In the genomic region with DNA sequence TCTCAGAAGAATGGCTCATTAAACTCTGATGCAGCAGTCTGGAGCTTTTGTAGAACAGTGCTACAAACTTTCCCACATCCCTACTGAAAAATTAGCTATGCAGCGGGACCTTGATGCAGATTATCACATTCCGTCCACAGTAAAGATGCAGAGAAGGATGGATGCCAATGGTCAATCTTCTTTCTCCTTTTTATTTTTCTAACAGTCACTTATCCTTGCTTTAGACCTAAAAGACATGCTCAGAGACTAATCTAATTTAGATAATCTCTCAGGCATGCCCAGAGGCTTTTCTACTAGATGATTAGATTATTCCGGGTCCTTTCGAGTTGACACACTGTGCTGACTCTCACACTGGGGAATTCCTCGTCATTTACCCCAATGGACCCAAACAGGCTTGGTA, we compare ENCODE assay signal across 19 mouse cellular contexts.
"Had no signal": no experiment of that assay in that cellular context is flagged by ENCODE, and none has a peak within 500 bp of the region (broad histone marks: within the 10 kb centered on the region; RNA-seq: fewer than 3 reads in every experiment).

No protein-coding gene starts in this region.

- H3K4me2 ChIP-seq: intestine, embryonic 15.5 days; limb, embryonic 12.5 days; liver, embryonic 13.5 days; lung, embryonic 15.5 days; neural tube, embryonic 12.5 days; stomach, embryonic 15.5 days had no signal

- H3K4me3 ChIP-seq: intestine, embryonic 15.5 days; layer of hippocampus, adult 2 months; left cerebral cortex, adult 2 months; limb, embryonic 12.5 days; liver, embryonic 13.5 days; lung, embryonic 15.5 days; megakaryocyte, embryonic 14.5 days; neural tube, embryonic 12.5 days; stomach, embryonic 15.5 days had no signal

- ATAC-seq: intestine, embryonic 15.5 days; liver, postnatal 0 days had no signal

- DNase-seq: kidney, adult 18-20 months; kidney, postnatal 10 days; kidney, postnatal 4 days; liver; liver, embryonic 13.5 days; liver, postnatal 0 days; lung, postnatal 14 days; right cerebral cortex, adult 18-20 months; thymus, adult 2 months; thymus, postnatal 25 days had no signal

- H3K9me3 ChIP-seq: intestine, embryonic 15.5 days; limb, embryonic 12.5 days; liver, embryonic 13.5 days; lung, embryonic 15.5 days; megakaryocyte, embryonic 14.5 days; neural tube, embryonic 12.5 days; stomach, embryonic 15.5 days had no signal

- H3K4me1 ChIP-seq: intestine, embryonic 15.5 days; limb, embryonic 12.5 days; liver, embryonic 13.5 days; lung, embryonic 15.5 days; megakaryocyte, embryonic 14.5 days; neural tube, embryonic 12.5 days; stomach, embryonic 15.5 days had no signal

- H3K27me3 ChIP-seq: intestine, embryonic 15.5 days; limb, embryonic 12.5 days; liver, embryonic 13.5 days; lung, embryonic 15.5 days; megakaryocyte, embryonic 14.5 days; neural tube, embryonic 12.5 days; stomach, embryonic 15.5 days had no signal

- H3K27ac ChIP-seq: intestine, embryonic 15.5 days; layer of hippocampus, adult 2 months; left cerebral cortex, adult 2 months; limb, embryonic 12.5 days; liver, embryonic 13.5 days; lung, embryonic 15.5 days; macrophage; neural tube, embryonic 12.5 days; stomach, embryonic 15.5 days had no signal

- H3K9ac ChIP-seq: intestine, embryonic 15.5 days; limb, embryonic 12.5 days; liver, embryonic 13.5 days; liver, postnatal 0 days; lung, embryonic 15.5 days; neural tube, embryonic 12.5 days; stomach, embryonic 15.5 days had no signal

- H3K36me3 ChIP-seq: intestine, embryonic 15.5 days; limb, embryonic 12.5 days; liver, embryonic 13.5 days; lung, embryonic 15.5 days; neural tube, embryonic 12.5 days; stomach, embryonic 15.5 days had no signal
